Mouse (Mus musculus) forebrain, embryonic 12.5 days (tissue): Measurements from ENCODE around the gene Trim40. TPM values are rescaled to one million over a fixed set of nuclear protein-coding genes. Genes with fewer than 3 reads are reported as not detected.
A peak's percentile ranks its signal among the peaks of the same experiment; 100 is the strongest.

Experiments used
- ATAC-seq: fragments of 200-750 bp; cut with Nextera tagmentation; 2 replicates; pipeline ENCODE4 v1.8.0; 2017; ENCODE audit warnings: moderate TSS enrichment; ENCODE audit not compliant: low FRiP score
- H3K27ac ChIP-seq: fragments of 300-500 bp; sonication (generic); 2 replicates; pipeline ENCODE4 v1.5.1; 2016; ENCODE audit warnings: mild to moderate bottlenecking
- H3K27me3 ChIP-seq: fragments of 300-500 bp; sonication (generic); 2 replicates; pipeline ENCODE4 v1.6.1; 2016; ENCODE audit warnings: mild to moderate bottlenecking
- H3K36me3 ChIP-seq: fragments of 300-500 bp; sonication (generic); replicated peaks from 2 replicates; pipeline ENCODE4 v1.6.1; 2016; ENCODE audit warnings: mild to moderate bottlenecking
- H3K4me1 ChIP-seq: fragments of 300-500 bp; sonication (generic); 2 replicates; pipeline ENCODE4 v1.6.1; 2016
- H3K4me2 ChIP-seq: fragments of 300-500 bp; sonication (generic); 2 replicates; pipeline ENCODE4 v1.6.1; 2016; ENCODE audit warnings: mild to moderate bottlenecking, moderate library complexity
- H3K4me3 ChIP-seq: fragments of 300-500 bp; sonication (generic); replicated peaks from 2 replicates; pipeline ENCODE4 v1.5.1; 2016; ENCODE audit warnings: mild to moderate bottlenecking
- H3K9ac ChIP-seq: fragments of 300-500 bp; sonication (generic); 2 replicates; pipeline ENCODE4 v1.6.1; 2016; ENCODE audit warnings: mild to moderate bottlenecking
- H3K9me3 ChIP-seq: fragments of 300-500 bp; sonication (generic); 2 replicates; pipeline ENCODE4 v1.6.1; 2016
- WGBS: fragments of 180-500 bp; shearing (Covaris S2); methylation state at CpG from one replicate; pipeline ENCODE4 v1.1.7; 2016; 5-methylcytosine and 5-hydroxymethylcytosine counted together
- polyA plus RNA-seq: library from polyadenylated mRNA; unstranded; fragments of >200 nt; fragmentation: Nextera tagmentation; extraction: Ambion mirVana; gene quantifications from 2 replicates; pipeline ENCODE4 v1.2.1, GENCODE M21; 2016

Gene Trim40
- polyA plus RNA-seq, 1 experiment from 2014 or later = not detected

- no peak for ATAC-seq
- Histone ChIP-seq H3K9ac (no peak overlapping the region), H3K4me3 (peak overlapping the region; percentile 69; the same call in 1 of the 2 replicates), H3K4me2 (peak overlapping the region; percentile 62), H3K4me1 (peaks cover 18% of the 10 kb centered on the region), H3K9me3 (no peaks in the 10 kb centered on the region), H3K27ac (peak overlapping the region; percentile 51; the same call in 1 of the 2 replicates), H3K27me3 (no peaks in the 10 kb centered on the region), H3K36me3 (0 out of 2 replicates have a peak, but pooled peaks cover 3% of the 10 kb centered on the region)
- 36% methylated on average over 12 of the region's 12 CpGs for WGBS
Observed at GRCm38 (mm10) chr17:36835591-36836426, 54.1 kb downstream of the Trim40 start.

- peaks cover 9% of the 10 kb centered on the region; the same call in 1 of the 2 replicates for H3K4me1 ChIP-seq
- no peaks in the 10 kb centered on the region for H3K9me3 ChIP-seq
- no peak overlapping the region for H3K4me2 ChIP-seq
- no peak overlapping the region for H3K27ac ChIP-seq
- no peak overlapping the region for H3K4me3 ChIP-seq
- H3K27me3 ChIP-seq = peaks cover 4% of the 10 kb centered on the region; the same call in 1 of the 2 replicates
- ATAC-seq = no peak
- 61% methylated on average over 4 of the region's 4 CpGs for WGBS
- H3K9ac ChIP-seq = no peak overlapping the region
- no peaks in the 10 kb centered on the region for H3K36me3 ChIP-seq
Observed at GRCm38 (mm10) chr17:36832694-36833093, 57.2 kb downstream of the Trim40 start.

Other genes with a start within 250 kb of the Trim40 start
- gene H2-M9, start 247.5 kb downstream of the Trim40 start, polyA plus RNA-seq = not detected in 2 replicates
- not detected in 2 replicates for gene H2-M1, start 217.9 kb downstream of the Trim40 start, polyA plus RNA-seq
- not detected in 2 replicates for gene H2-M10.5, start 117.2 kb downstream of the Trim40 start, polyA plus RNA-seq
- not detected in 2 replicates for gene H2-M10.6, start 78.0 kb downstream of the Trim40 start, polyA plus RNA-seq
- gene Trim26, start 53.0 kb downstream of the Trim40 start, polyA plus RNA-seq = 38.7 and 44.0 TPM in 2 replicates
- gene Trim15, start 22.9 kb downstream of the Trim40 start, polyA plus RNA-seq = 0.14 and 0.24 TPM in 2 replicates
- gene Trim10, start 20.5 kb downstream of the Trim40 start, polyA plus RNA-seq = 4.7 and 7.1 TPM in 2 replicates
- not detected in 2 replicates for gene Trim31, start 8.0 kb upstream of the Trim40 start, polyA plus RNA-seq
- 0.47 TPM in 1 of 2 replicates, not detected in the other for gene Rnf39, start 52.8 kb upstream of the Trim40 start, polyA plus RNA-seq
- gene Ppp1r11, start 61.6 kb upstream of the Trim40 start, polyA plus RNA-seq = 136 and 146 TPM in 2 replicates
- gene Znrd1, start 68.4 kb upstream of the Trim40 start, polyA plus RNA-seq = 79.5 and 86.7 TPM in 2 replicates
- 7.1 and 7.7 TPM in 2 replicates for gene Znrd1as, start 68.5 kb upstream of the Trim40 start, polyA plus RNA-seq
- gene 2410137M14Rik, start 91.1 kb upstream of the Trim40 start, polyA plus RNA-seq = not detected in 2 replicates
- gene H2-M5, start 99.4 kb upstream of the Trim40 start, polyA plus RNA-seq = 1.3 and 1.6 TPM in 2 replicates
- gene Zfp57, start 111.0 kb upstream of the Trim40 start, polyA plus RNA-seq = 193 and 197 TPM in 2 replicates
- 1.1 and 1.2 TPM in 2 replicates for gene Mog, start 133.3 kb upstream of the Trim40 start, polyA plus RNA-seq
- 31.7 and 32.6 TPM in 2 replicates for gene Gabbr1, start 155.8 kb upstream of the Trim40 start, polyA plus RNA-seq
- gene Olfr90, start 198.4 kb upstream of the Trim40 start, polyA plus RNA-seq = 0.06 and 0.15 TPM in 2 replicates
- not detected in 2 replicates for gene Olfr91, start 208.2 kb upstream of the Trim40 start, polyA plus RNA-seq
- gene Olfr92, start 230.0 kb upstream of the Trim40 start, polyA plus RNA-seq = not detected in 2 replicates